Mouse (Mus musculus) liver, postnatal 0 days (tissue): ENCODE results near the gene Fbxo31.
A peak's percentile ranks its signal among the peaks of the same experiment; 100 is the strongest.

Source experiments
- CTCF ChIP-seq: sonication (generic); IDR thresholded peaks from 2 replicates; pipeline ENCODE4 v1.5.1; 2016; ENCODE audit warnings: antibody characterized with exemption, low read depth
- EP300 ChIP-seq: IDR thresholded peaks from 2 replicates; pipeline ENCODE4 v1.6.1; 2016; ENCODE audit warnings: antibody characterized with exemption, low read depth, mild to moderate bottlenecking

DNA sequence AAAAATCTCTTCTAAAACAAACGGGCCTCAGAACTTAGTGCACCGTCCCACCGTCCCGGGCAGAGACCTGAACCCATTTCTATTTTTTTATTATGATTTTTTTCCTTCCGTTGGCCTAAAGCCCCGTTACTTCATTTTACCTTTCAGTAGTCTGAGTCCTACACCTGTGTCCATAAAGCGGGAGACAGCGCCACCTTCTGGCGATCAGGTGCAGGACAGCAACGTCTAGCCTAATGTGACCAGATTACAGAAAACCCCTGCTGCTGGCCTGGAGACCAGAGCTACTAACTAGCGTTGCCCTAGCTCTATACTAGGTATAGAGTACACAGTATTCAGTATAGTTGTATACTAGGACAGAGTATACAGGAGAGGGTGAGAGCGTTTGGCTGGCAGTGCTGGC, 65.2 kb downstream of the Fbxo31 start:
- TF ChIP-seq CTCF (peak; percentile 91), EP300 (no peak)
